Mouse (Mus musculus): ENCODE results near the gene Tmem39a. TPM values are rescaled to one million over a fixed set of nuclear protein-coding genes. Genes with fewer than 3 reads are reported as not detected.

Gene Tmem39a
- 21.7 TPM for polyA plus RNA-seq (2014; fragmentation: Illumina TruSeq; extraction: RNeasy Lipid Tissue Mini Kit (QIAGEN cat#74804); ENCODE audit: low read depth, low replicate concordance)

DNA sequence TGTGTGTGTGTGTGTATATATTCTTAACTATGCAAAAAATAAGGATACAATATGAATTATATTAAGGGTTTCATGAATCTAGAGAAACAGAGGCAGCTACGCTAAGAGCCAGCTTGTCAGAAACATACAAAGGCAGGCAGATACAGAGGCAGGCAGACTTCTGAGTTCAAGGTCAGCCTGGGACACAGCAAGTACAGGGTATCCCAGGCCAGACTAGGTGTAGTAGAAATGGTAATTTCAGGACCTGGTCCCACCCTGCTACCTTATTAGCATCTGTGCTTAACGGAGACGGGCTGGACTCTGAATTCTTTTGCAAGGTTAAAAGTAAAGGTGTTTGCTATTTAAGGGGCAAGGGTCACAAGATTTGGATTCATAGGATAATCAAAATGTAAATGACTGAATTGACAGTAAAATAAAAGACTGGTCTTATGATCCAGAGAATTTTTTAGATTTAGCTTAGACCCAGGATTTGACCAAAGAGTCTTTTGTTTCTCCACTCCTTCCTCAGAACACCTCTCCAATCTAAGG is at the start of gene Tmem39a:
TSS of gene Tmem39a (plus strand) at position 478 of the 528 bp plus-strand sequence.

DNA sequence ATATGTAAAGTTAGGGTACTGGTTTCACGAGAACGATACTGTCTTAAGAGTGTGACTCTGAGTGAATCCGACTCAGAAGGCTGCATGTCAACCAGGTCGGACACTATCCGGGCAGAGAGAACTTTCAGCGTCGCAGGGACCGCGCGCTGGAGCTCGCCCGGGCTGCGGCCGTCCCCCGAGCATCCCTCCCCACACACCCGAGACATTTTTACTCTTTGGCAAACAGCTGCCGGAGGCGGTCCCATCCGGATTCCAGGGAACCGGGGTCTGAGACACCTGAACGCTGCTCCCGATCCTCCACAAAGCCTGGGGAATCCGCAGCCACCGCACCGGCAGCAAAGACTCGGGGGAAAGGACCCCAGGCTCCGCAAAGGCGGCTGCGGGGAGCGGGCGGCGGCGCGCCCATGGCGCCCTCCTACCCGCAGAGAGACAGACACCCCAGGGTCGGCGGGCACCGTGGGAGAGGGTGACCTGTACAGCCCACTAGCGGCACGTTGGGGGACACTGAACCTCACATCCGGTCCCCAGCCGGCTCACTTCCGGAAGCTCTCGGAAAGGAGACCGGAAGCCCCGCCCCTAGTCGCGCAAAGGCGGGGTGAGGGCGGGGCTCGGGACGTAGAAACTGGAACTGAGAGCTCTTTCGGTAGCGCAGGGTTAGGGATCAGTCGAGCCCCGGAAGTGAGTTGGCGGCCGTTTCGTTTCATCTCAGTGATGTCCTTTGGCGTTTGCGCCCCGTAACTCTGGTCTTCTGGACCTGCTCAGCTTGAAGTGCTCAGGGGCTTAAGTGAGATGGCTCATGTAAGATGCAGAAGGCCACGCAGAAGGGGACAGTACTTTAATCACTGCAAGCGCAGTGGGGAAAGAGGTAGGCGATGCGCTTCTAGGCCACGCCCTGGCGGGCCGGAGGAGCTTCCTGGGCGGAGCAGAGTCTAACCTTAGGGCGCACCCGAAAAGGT is 36.1 kb upstream of the Tmem39a start, which contains the start of gene Timmdc1:
TSS of gene Timmdc1 (minus strand) at position 535 of the 956 bp plus-strand sequence.

DNA sequence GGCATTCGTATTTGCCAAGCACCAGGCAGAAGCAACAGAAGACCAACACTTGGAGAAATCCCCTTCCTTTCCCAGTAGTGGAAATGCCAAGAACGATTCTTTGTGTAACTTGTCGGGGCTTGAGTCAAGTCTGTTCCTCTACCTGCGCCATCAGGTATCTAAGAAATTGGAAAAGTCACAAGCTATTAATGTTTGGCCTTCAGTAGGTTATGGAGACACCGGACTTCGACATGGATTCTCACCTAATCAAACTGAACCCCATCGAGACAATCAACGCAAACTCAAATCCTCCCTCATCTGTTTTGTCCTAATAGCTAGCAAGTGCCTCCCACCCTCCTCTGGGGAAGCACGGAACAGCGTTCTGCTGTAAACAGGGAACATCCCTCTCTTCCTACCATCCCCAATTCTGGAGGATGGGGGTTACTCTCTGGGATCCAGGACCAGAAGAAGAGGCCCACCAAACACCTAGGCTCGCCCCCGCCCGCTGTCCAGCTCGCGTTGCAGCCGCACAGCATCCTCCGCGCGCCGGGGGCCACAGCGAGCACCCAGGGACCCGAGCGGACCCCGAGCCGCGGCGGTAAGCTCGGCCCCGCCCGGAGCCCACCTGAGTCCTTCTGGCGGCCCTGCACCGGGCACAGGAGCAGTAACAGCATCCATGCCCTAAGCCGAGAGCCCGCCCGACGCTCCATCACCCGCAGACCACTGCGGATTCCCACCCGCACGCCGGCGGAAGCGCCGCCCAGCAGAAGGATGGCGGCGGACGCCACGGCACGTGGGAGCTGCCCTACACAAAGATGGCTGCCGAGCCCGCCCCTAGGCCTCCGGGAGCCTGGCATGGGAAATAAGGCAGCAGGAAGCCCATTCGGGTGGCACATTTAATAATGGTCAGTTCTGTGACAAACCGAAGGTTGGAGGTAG is 8.8 kb upstream of the Tmem39a start, which contains the start of gene Poglut1:
TSS of gene Poglut1 (minus strand) at position 780 of the 918 bp plus-strand sequence.

Other genes starting within 250 kb of the Tmem39a start
- gene Maats1, start 216.6 kb upstream of the Tmem39a start, polyA plus RNA-seq (2014; fragmentation: Illumina TruSeq; extraction: RNeasy Lipid Tissue Mini Kit (QIAGEN cat#74804); ENCODE audit: low read depth, low replicate concordance) = 1.1 TPM
- gene Cox17, start 211.7 kb upstream of the Tmem39a start, polyA plus RNA-seq (2014; fragmentation: Illumina TruSeq; extraction: RNeasy Lipid Tissue Mini Kit (QIAGEN cat#74804); ENCODE audit: low read depth, low replicate concordance) = 155 TPM
- gene Gm21987, start 211.7 kb upstream of the Tmem39a start, polyA plus RNA-seq (2014; fragmentation: Illumina TruSeq; extraction: RNeasy Lipid Tissue Mini Kit (QIAGEN cat#74804); ENCODE audit: low read depth, low replicate concordance) = not detected
- gene Popdc2, start 196.5 kb upstream of the Tmem39a start, polyA plus RNA-seq (2014; fragmentation: Illumina TruSeq; extraction: RNeasy Lipid Tissue Mini Kit (QIAGEN cat#74804); ENCODE audit: low read depth, low replicate concordance) = not detected
- 12.2 TPM for gene Pla1a, start 125.6 kb upstream of the Tmem39a start, polyA plus RNA-seq (2014; fragmentation: Illumina TruSeq; extraction: RNeasy Lipid Tissue Mini Kit (QIAGEN cat#74804); ENCODE audit: low read depth, low replicate concordance)
- gene Adprh, start 106.0 kb upstream of the Tmem39a start, polyA plus RNA-seq (2014; fragmentation: Illumina TruSeq; extraction: RNeasy Lipid Tissue Mini Kit (QIAGEN cat#74804); ENCODE audit: low read depth, low replicate concordance) = 8.2 TPM
- 0.20 TPM for gene Cd80, start 103.1 kb upstream of the Tmem39a start, polyA plus RNA-seq (2014; fragmentation: Illumina TruSeq; extraction: RNeasy Lipid Tissue Mini Kit (QIAGEN cat#74804); ENCODE audit: low read depth, low replicate concordance)
- 13.7 TPM for gene Timmdc1, start 36.0 kb upstream of the Tmem39a start, polyA plus RNA-seq (2014; fragmentation: Illumina TruSeq; extraction: RNeasy Lipid Tissue Mini Kit (QIAGEN cat#74804); ENCODE audit: low read depth, low replicate concordance)
- gene Poglut1, start 8.4 kb upstream of the Tmem39a start, polyA plus RNA-seq (2014; fragmentation: Illumina TruSeq; extraction: RNeasy Lipid Tissue Mini Kit (QIAGEN cat#74804); ENCODE audit: low read depth, low replicate concordance) = 46.7 TPM
- gene Arhgap31, start 154.6 kb downstream of the Tmem39a start, polyA plus RNA-seq (2014; fragmentation: Illumina TruSeq; extraction: RNeasy Lipid Tissue Mini Kit (QIAGEN cat#74804); ENCODE audit: low read depth, low replicate concordance) = 6.5 TPM
- gene B4galt4, start 183.6 kb downstream of the Tmem39a start, polyA plus RNA-seq (2014; fragmentation: Illumina TruSeq; extraction: RNeasy Lipid Tissue Mini Kit (QIAGEN cat#74804); ENCODE audit: low read depth, low replicate concordance) = 14.5 TPM
- 5.2 TPM for gene Upk1b, start 241.6 kb downstream of the Tmem39a start, polyA plus RNA-seq (2014; fragmentation: Illumina TruSeq; extraction: RNeasy Lipid Tissue Mini Kit (QIAGEN cat#74804); ENCODE audit: low read depth, low replicate concordance)